Mouse (Mus musculus): Measurements from ENCODE around the gene Thap11. TPM values are rescaled to one million over a fixed set of nuclear protein-coding genes. Genes with fewer than 3 reads are reported as not detected.
"Not testable (repeated sequence)": the region's sequence is repeated elsewhere in the genome, so short reads cannot be mapped to it uniquely, and the experiment has no call there.

The Thap11 gene
- polyA plus RNA-seq, 1 experiment from 2014 or later: 83.5 TPM

GRCm38 (mm10) chr8:105826861-105827848, 27.8 kb upstream of the Thap11 start, which contains the start of the genes Ranbp10 and Tsnaxip1:
Gene Ranbp10, minus strand, starts transcription at chr8:105827350.
Gene Tsnaxip1, plus strand, starts transcription at chr8:105827731.
- Histone ChIP-seq H3K4me3 (peak within 1 kb of the TSS; percentile 80), H3K9me3 (no peaks in the 10 kb centered on the region), H3K27me3 (ENCODE audit: insufficient read depth, poor library complexity, severe bottlenecking) (no peaks in the 10 kb centered on the region), H3K36me3 (peaks cover 38% of the 10 kb centered on the region), H3K27ac (peak within 1 kb of the TSS; percentile 91), H3K4me1 (replicated peaks) (peaks cover 19% of the 10 kb centered on the region)
- peak; percentile 96 for DNase-seq (ENCODE audit: low spot score)
- under 1% methylated on average over 52 of the region's 52 CpGs for WGBS

GRCm38 (mm10) chr8:105833740-105834139, 21.2 kb upstream of the Thap11 start:
- not testable (repeated sequence) for DNase-seq (ENCODE audit: low spot score); H3K36me3 ChIP-seq; H3K4me1 ChIP-seq (replicated peaks); H3K27me3 ChIP-seq (ENCODE audit: insufficient read depth, poor library complexity, severe bottlenecking); H3K4me3 ChIP-seq; H3K9me3 ChIP-seq; H3K27ac ChIP-seq
- 81% methylated on average over 2 of the region's 2 CpGs for WGBS

GRCm38 (mm10) chr8:105835318-105835717, 19.6 kb upstream of the Thap11 start:
- WGBS: 29% methylated on average over 11 of the region's 11 CpGs
- Histone ChIP-seq H3K9me3 (no peaks in the 10 kb centered on the region), H3K36me3 (no peaks in the 10 kb centered on the region), H3K4me3 (no peak overlapping the region), H3K27ac (no peak overlapping the region), H3K4me1 (replicated peaks) (peaks cover 8% of the 10 kb centered on the region; the same call in 1 of the 2 replicates), H3K27me3 (ENCODE audit: insufficient read depth, poor library complexity, severe bottlenecking) (no peaks in the 10 kb centered on the region)
- peak; percentile 55 for DNase-seq (ENCODE audit: low spot score)

- Histone ChIP-seq H3K4me1 (replicated peaks) (peaks cover 8% of the 10 kb centered on the region; the same call in 1 of the 2 replicates), H3K27ac (no peak overlapping the region), H3K9me3 (no peaks in the 10 kb centered on the region), H3K4me3 (no peak overlapping the region), H3K27me3 (ENCODE audit: insufficient read depth, poor library complexity, severe bottlenecking) (no peaks in the 10 kb centered on the region), H3K36me3 (peaks cover 10% of the 10 kb centered on the region)
- DNase-seq (ENCODE audit: low spot score): no peak
- 83% methylated on average over 6 of the region's 6 CpGs for WGBS
Observed at GRCm38 (mm10) chr8:105836991-105837390, 17.9 kb upstream of the Thap11 start.

GRCm38 (mm10) chr8:105839209-105839608, 15.7 kb upstream of the Thap11 start:
- DNase-seq (ENCODE audit: low spot score): no peak
- Histone ChIP-seq H3K27ac (no peak overlapping the region), H3K36me3 (peaks cover 32% of the 10 kb centered on the region), H3K9me3 (no peaks in the 10 kb centered on the region), H3K4me3 (no peak overlapping the region), H3K27me3 (ENCODE audit: insufficient read depth, poor library complexity, severe bottlenecking) (no peaks in the 10 kb centered on the region), H3K4me1 (replicated peaks) (peaks cover 8% of the 10 kb centered on the region; the same call in 1 of the 2 replicates)
- WGBS: 91% methylated on average over 5 of the region's 5 CpGs

- WGBS: 91% methylated on average over 11 of the region's 11 CpGs
- peaks cover 11% of the 10 kb centered on the region for H3K4me1 ChIP-seq (replicated peaks)
- DNase-seq (ENCODE audit: low spot score): no peak
- no peaks in the 10 kb centered on the region for H3K27me3 ChIP-seq (ENCODE audit: insufficient read depth, poor library complexity, severe bottlenecking)
- no peak overlapping the region for H3K27ac ChIP-seq
- no peaks in the 10 kb centered on the region for H3K9me3 ChIP-seq
- peaks cover 83% of the 10 kb centered on the region for H3K36me3 ChIP-seq
- H3K4me3 ChIP-seq: no peak overlapping the region
Observed at GRCm38 (mm10) chr8:105846678-105847077, 8.3 kb upstream of the Thap11 start.

- 83% methylated on average over 4 of the region's 4 CpGs for WGBS
- peaks cover 50% of the 10 kb centered on the region for H3K36me3 ChIP-seq
- peaks cover 17% of the 10 kb centered on the region for H3K4me1 ChIP-seq (replicated peaks)
- no peaks in the 10 kb centered on the region for H3K27me3 ChIP-seq (ENCODE audit: insufficient read depth, poor library complexity, severe bottlenecking)
- no peaks in the 10 kb centered on the region for H3K9me3 ChIP-seq
- no peak for DNase-seq (ENCODE audit: low spot score)
- H3K27ac ChIP-seq: no peak overlapping the region
- 0 out of 2 replicates have a peak overlapping the region, but pooled peaks have one; percentile 84 for H3K4me3 ChIP-seq
Observed at GRCm38 (mm10) chr8:105850014-105850413, 4.9 kb upstream of the Thap11 start.

GRCm38 (mm10) chr8:105850611-105851010, 4.3 kb upstream of the Thap11 start:
- no peaks in the 10 kb centered on the region for H3K9me3 ChIP-seq
- no peak for DNase-seq (ENCODE audit: low spot score)
- 79% methylated on average over 7 of the region's 7 CpGs for WGBS
- H3K4me3 ChIP-seq: peak overlapping the region; percentile 84
- no peaks in the 10 kb centered on the region for H3K27me3 ChIP-seq (ENCODE audit: insufficient read depth, poor library complexity, severe bottlenecking)
- H3K4me1 ChIP-seq (replicated peaks): peaks cover 20% of the 10 kb centered on the region
- H3K27ac ChIP-seq: no peak overlapping the region; the same call in 1 of the 2 replicates
- H3K36me3 ChIP-seq: peaks cover 44% of the 10 kb centered on the region

GRCm38 (mm10) chr8:105851651-105852143, 3.2 kb upstream of the Thap11 start:
- peaks cover 31% of the 10 kb centered on the region for H3K4me1 ChIP-seq (replicated peaks)
- no peaks in the 10 kb centered on the region for H3K27me3 ChIP-seq (ENCODE audit: insufficient read depth, poor library complexity, severe bottlenecking)
- WGBS: under 1% methylated on average over 34 of the region's 34 CpGs
- DNase-seq (ENCODE audit: low spot score): peak; percentile 93
- H3K9me3 ChIP-seq: no peaks in the 10 kb centered on the region
- peaks cover 33% of the 10 kb centered on the region for H3K36me3 ChIP-seq
- peak overlapping the region; percentile 84 for H3K4me3 ChIP-seq
- H3K27ac ChIP-seq: peak overlapping the region; percentile 89

- Histone ChIP-seq H3K4me1 (replicated peaks) (peaks cover 37% of the 10 kb centered on the region), H3K9me3 (no peaks in the 10 kb centered on the region), H3K27ac (peak overlapping the region; percentile 89; the same call in 1 of the 2 replicates), H3K36me3 (peaks cover 30% of the 10 kb centered on the region), H3K4me3 (peak overlapping the region; percentile 84), H3K27me3 (ENCODE audit: insufficient read depth, poor library complexity, severe bottlenecking) (no peaks in the 10 kb centered on the region)
- 81% methylated on average over 12 of the region's 12 CpGs for WGBS
- DNase-seq (ENCODE audit: low spot score): peak; percentile 15
Observed at GRCm38 (mm10) chr8:105852146-105852729, 2.7 kb upstream of the Thap11 start.

- Histone ChIP-seq H3K27ac (no peak within 1 kb of the TSS), H3K4me3 (peak within 1 kb of the TSS; percentile 84; the same call in 1 of the 2 replicates), H3K36me3 (peaks cover 29% of the 10 kb centered on the region), H3K9me3 (no peaks in the 10 kb centered on the region), H3K4me1 (replicated peaks) (peaks cover 46% of the 10 kb centered on the region), H3K27me3 (ENCODE audit: insufficient read depth, poor library complexity, severe bottlenecking) (no peaks in the 10 kb centered on the region)
- no peak for DNase-seq (ENCODE audit: low spot score)
- 92% methylated on average over 3 of the region's 3 CpGs for WGBS
Observed at GRCm38 (mm10) chr8:105853178-105853577, 1.8 kb upstream of the Thap11 start, which contains the start of gene Cenpt. Gene Cenpt, minus strand, starts transcription at chr8:105853278.

GRCm38 (mm10) chr8:105854303-105854702, 629 bp upstream of the Thap11 start:
- Histone ChIP-seq H3K36me3 (peaks cover 26% of the 10 kb centered on the region), H3K27ac (peak overlapping the region; percentile 96), H3K4me1 (replicated peaks) (peaks cover 57% of the 10 kb centered on the region), H3K27me3 (ENCODE audit: insufficient read depth, poor library complexity, severe bottlenecking) (no peaks in the 10 kb centered on the region), H3K4me3 (peak overlapping the region; percentile 78), H3K9me3 (no peaks in the 10 kb centered on the region)
- DNase-seq (ENCODE audit: low spot score): no peak
- 26% methylated on average over 8 of the region's 8 CpGs for WGBS
